Mouse (Mus musculus): ENCODE results near the gene Cse1l. TPM values are rescaled to one million over a fixed set of nuclear protein-coding genes. Genes with fewer than 3 reads are reported as not detected.

Cse1l gene
- polyA plus RNA-seq (2014; fragmentation: Illumina TruSeq; extraction: RNeasy Lipid Tissue Mini Kit (QIAGEN cat#74804)), result 479 TPM

DNA sequence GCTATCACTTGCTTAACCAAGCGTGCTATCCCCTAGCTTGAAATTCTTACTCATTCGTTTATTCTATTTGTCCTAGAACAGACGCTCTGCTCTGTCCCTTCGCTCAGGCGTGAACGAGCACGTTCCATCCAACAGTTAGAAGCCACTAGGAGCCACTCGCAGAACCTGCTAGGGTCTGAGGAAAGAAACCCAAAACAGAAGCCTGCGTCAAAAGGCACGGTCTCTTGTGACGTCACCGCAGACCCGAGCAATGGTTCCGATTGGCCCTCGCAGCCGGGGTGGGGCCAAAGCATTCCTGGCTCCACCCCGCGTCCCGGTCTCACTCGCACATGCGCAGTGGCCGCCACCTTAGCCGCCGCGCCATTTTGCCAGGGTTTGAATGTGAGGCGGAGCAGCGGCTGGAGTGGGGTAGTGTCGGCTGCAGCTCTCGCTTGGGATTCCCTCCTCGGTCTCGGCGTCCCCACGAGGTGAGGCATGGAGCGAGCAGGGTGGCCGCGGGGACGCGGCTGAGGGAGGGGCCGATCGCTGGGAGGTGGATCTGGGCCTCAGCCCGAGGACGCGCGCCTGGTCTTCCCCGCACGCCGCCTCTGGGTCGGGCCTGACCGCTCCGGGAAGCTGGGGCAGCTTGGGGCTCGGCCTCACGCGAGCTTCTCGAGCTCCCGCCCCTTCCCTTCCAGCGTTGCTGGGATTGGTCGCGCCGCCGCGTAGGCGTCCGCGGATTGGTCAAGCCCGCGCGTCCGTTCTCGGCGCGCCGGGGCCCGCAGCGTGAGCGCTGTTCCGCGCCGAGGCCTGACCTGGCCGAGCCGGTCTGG, at the start of gene Cse1l:
Gene Cse1l (plus strand): TSS at position 330 of the 812 bp plus-strand sequence.

Other genes with a start within 250 kb of the Cse1l start
- 2.4 TPM for gene Prex1, start 192.2 kb upstream of the Cse1l start, polyA plus RNA-seq (2014; fragmentation: Illumina TruSeq; extraction: RNeasy Lipid Tissue Mini Kit (QIAGEN cat#74804))
- gene Trp53rkb, start 113.5 kb upstream of the Cse1l start, polyA plus RNA-seq (2014; fragmentation: Illumina TruSeq; extraction: RNeasy Lipid Tissue Mini Kit (QIAGEN cat#74804)), result 0.91 TPM
- gene Arfgef2, start 100.5 kb upstream of the Cse1l start, polyA plus RNA-seq (2014; fragmentation: Illumina TruSeq; extraction: RNeasy Lipid Tissue Mini Kit (QIAGEN cat#74804)), result 8.6 TPM
- gene Stau1, start 90.3 kb downstream of the Cse1l start, polyA plus RNA-seq (2014; fragmentation: Illumina TruSeq; extraction: RNeasy Lipid Tissue Mini Kit (QIAGEN cat#74804)), result 50.1 TPM
- 8.6 TPM for gene Ddx27, start 109.2 kb downstream of the Cse1l start, polyA plus RNA-seq (2014; fragmentation: Illumina TruSeq; extraction: RNeasy Lipid Tissue Mini Kit (QIAGEN cat#74804))
- 6.6 TPM for gene Znfx1, start 157.0 kb downstream of the Cse1l start, polyA plus RNA-seq (2014; fragmentation: Illumina TruSeq; extraction: RNeasy Lipid Tissue Mini Kit (QIAGEN cat#74804))